Mouse (Mus musculus): ENCODE results near the gene Calm5. TPM values are rescaled to one million over a fixed set of nuclear protein-coding genes. Genes with fewer than 3 reads are reported as not detected.
"Not testable (repeated sequence)": the region's sequence is repeated elsewhere in the genome, so short reads cannot be mapped to it uniquely, and the experiment has no call there.

Calm5 gene
- not detected for total RNA-seq (2021)

GRCm38 (mm10) chr13:3853648-3854333 lies at the start of gene Calm5:
TSS of gene Calm5 (plus strand) at chr13:3854173.
- intact Hi-C loops (cut with DNase I); DNase-seq: not testable (repeated sequence)

GRCm38 (mm10) chr13:3804186-3804585 lies 49.8 kb upstream of the Calm5 start, which contains the start of gene Calml3:
TSS of gene Calml3 (minus strand) at chr13:3804316.
- intact Hi-C loops (cut with DNase I): no loop called here
- no peak for DNase-seq

- intact Hi-C loops (cut with DNase I): no loop called here
- peak; percentile 11 to 14 for DNase-seq
These were observed 48.8 kb upstream of the Calm5 start for GRCm38 (mm10) chr13:3805132-3805531.

- intact Hi-C loops (cut with DNase I): no loop called here
- DNase-seq: no peak
These were observed 48.3 kb upstream of the Calm5 start for GRCm38 (mm10) chr13:3805638-3806037.

GRCm38 (mm10) chr13:3807131-3807827 lies 46.7 kb upstream of the Calm5 start:
- intact Hi-C loops (cut with DNase I): no loop called here
- no peak for DNase-seq

- DNase-seq: no peak
- intact Hi-C loops (cut with DNase I): no loop called here
These were observed 35.8 kb upstream of the Calm5 start for GRCm38 (mm10) chr13:3818012-3818739.

GRCm38 (mm10) chr13:3818740-3819076 lies 35.3 kb upstream of the Calm5 start:
- intact Hi-C loops (cut with DNase I): no loop called here
- DNase-seq: no peak

- no peak for DNase-seq
- intact Hi-C loops (cut with DNase I): no loop called here
These were observed 31.9 kb upstream of the Calm5 start for GRCm38 (mm10) chr13:3822105-3822504.

- DNase-seq: no peak
- intact Hi-C loops (cut with DNase I): no loop called here
These were observed 28.2 kb upstream of the Calm5 start for GRCm38 (mm10) chr13:3825726-3826125.

- DNase-seq: no peak
- intact Hi-C loops (cut with DNase I): no loop called here
These were observed 22.4 kb upstream of the Calm5 start for GRCm38 (mm10) chr13:3831546-3831945.

GRCm38 (mm10) chr13:3831994-3832393 lies 22.0 kb upstream of the Calm5 start:
- intact Hi-C loops (cut with DNase I): no loop called here
- no peak for DNase-seq

- intact Hi-C loops (cut with DNase I): no loop called here
- no peak for DNase-seq
These were observed 21.5 kb upstream of the Calm5 start for GRCm38 (mm10) chr13:3832450-3832849.

GRCm38 (mm10) chr13:3833644-3834043 lies 20.3 kb upstream of the Calm5 start:
- intact Hi-C loops (cut with DNase I); DNase-seq: not testable (repeated sequence)

- DNase-seq; intact Hi-C loops (cut with DNase I): not testable (repeated sequence)
These were observed 16.6 kb upstream of the Calm5 start, which contains the start of gene Calm4 for GRCm38 (mm10) chr13:3837312-3837807. TSS of gene Calm4 (plus strand) at chr13:3837757.

GRCm38 (mm10) chr13:3840662-3841061 lies 13.3 kb upstream of the Calm5 start:
- intact Hi-C loops (cut with DNase I); DNase-seq: not testable (repeated sequence)

GRCm38 (mm10) chr13:3850330-3850729 lies 3.6 kb upstream of the Calm5 start:
- intact Hi-C loops (cut with DNase I): no loop called here
- no peak for DNase-seq

- intact Hi-C loops (cut with DNase I): no loop called here
- no peak for DNase-seq
These were observed 883 bp downstream of the Calm5 start for GRCm38 (mm10) chr13:3854856-3855255.

- no peak for DNase-seq
- intact Hi-C loops (cut with DNase I): no loop called here
These were observed 2.3 kb downstream of the Calm5 start for GRCm38 (mm10) chr13:3856252-3856651.

- intact Hi-C loops (cut with DNase I): no loop called here
- DNase-seq: no peak
These were observed 7.3 kb downstream of the Calm5 start for GRCm38 (mm10) chr13:3861251-3861650.

- DNase-seq: no peak
- intact Hi-C loops (cut with DNase I): no loop called here
These were observed 8.4 kb downstream of the Calm5 start for GRCm38 (mm10) chr13:3862325-3862724.

GRCm38 (mm10) chr13:3862922-3863580 lies 9.1 kb downstream of the Calm5 start:
- intact Hi-C loops (cut with DNase I): no loop called here
- DNase-seq: no peak
